Mouse (Mus musculus): ENCODE measurements at regions not wholly inside any gene's neighbourhood (a gene's known extent, or its start where the extent isn't known, plus 50 kb on each side); places are given as distances from the start of the nearest gene placed in this dataset.

GRCm38 (mm10) chr12:73478641-73479040 is 67.6 kb downstream of the Tmem30b start:
- TF ChIP-seq CTCF (IDR thresholded peaks at IDR 0.05; ENCODE audit: control insufficient read depth, insufficient read depth, insufficient read length) (no peak), MAX (IDR thresholded peaks at IDR 0.05) (no peak), USF1 (IDR thresholded peaks at IDR 0.05; ENCODE audit: low read depth) (no peak), FOSL1 (IDR thresholded peaks at IDR 0.05; ENCODE audit: insufficient read depth, low read length, poor library complexity, severe bottlenecking) (no peak), MYOD1 (IDR thresholded peaks at IDR 0.05; ENCODE audit: control insufficient read depth, insufficient read length, low read depth) (no peak), MYOG (IDR thresholded peaks at IDR 0.05; ENCODE audit: control insufficient read depth, extremely low read depth, insufficient read length) (no peak), CEBPB (IDR thresholded peaks at IDR 0.05; ENCODE audit: low read depth) (no peak)

All from C2C12 (cell line).